Comparison of ENCODE assay signal across 26 mouse cellular contexts in genomic region chr11:84420779-84421178, GRCm38 (mm10).
"Had no signal": no experiment of that assay in that cellular context is flagged by ENCODE, and none has a peak within 500 bp of the region (broad histone marks: within the 10 kb centered on the region; RNA-seq: fewer than 3 reads in every experiment).

No protein-coding gene starts in this region.

- H3K4me2 ChIP-seq: embryonic facial prominence, embryonic 12.5 days; embryonic facial prominence, embryonic 13.5 days; embryonic facial prominence, embryonic 15.5 days; forebrain, embryonic 12.5 days; forebrain, embryonic 13.5 days; forebrain, embryonic 15.5 days had no signal

- DNase-seq: cerebellum, adult 9-11 months; cerebellum, postnatal 10 days; cerebellum, postnatal 14 days; cerebellum, postnatal 25 days; cerebellum, postnatal 36 days; embryo, embryonic 11 days; forebrain, postnatal 0 days; gastrocnemius, adult 2 months; gastrocnemius, postnatal 10 days; gastrocnemius, postnatal 14 days; gastrocnemius, postnatal 25 days; gastrocnemius, postnatal 36 days; heart, adult 11 months; heart, adult 18-20 months; heart, adult 2 months had no signal

- H3K9ac ChIP-seq: embryonic facial prominence, embryonic 12.5 days; embryonic facial prominence, embryonic 13.5 days; embryonic facial prominence, embryonic 15.5 days; forebrain, embryonic 12.5 days; forebrain, embryonic 13.5 days; forebrain, embryonic 15.5 days; forebrain, postnatal 0 days had no signal

- H3K36me3 ChIP-seq: embryonic facial prominence, embryonic 10.5 days; embryonic facial prominence, embryonic 12.5 days; embryonic facial prominence, embryonic 15.5 days; forebrain, embryonic 12.5 days; forebrain, embryonic 15.5 days had no signal

- H3K27me3 ChIP-seq: embryonic facial prominence, embryonic 12.5 days; embryonic facial prominence, embryonic 13.5 days; embryonic facial prominence, embryonic 15.5 days; forebrain, embryonic 13.5 days; forebrain, embryonic 15.5 days had no signal

- H3K4me1 ChIP-seq: forebrain, embryonic 15.5 days had no signal

- ATAC-seq: forebrain, embryonic 13.5 days; forebrain, embryonic 14.5 days; forebrain, embryonic 15.5 days; forebrain, embryonic 16.5 days; forebrain, postnatal 0 days had no signal

- H3K9me3 ChIP-seq: embryonic facial prominence, embryonic 10.5 days; embryonic facial prominence, embryonic 12.5 days; embryonic facial prominence, embryonic 13.5 days; embryonic facial prominence, embryonic 15.5 days; forebrain, embryonic 10.5 days; forebrain, embryonic 12.5 days; forebrain, embryonic 13.5 days; forebrain, embryonic 15.5 days had no signal

- H3K4me3 ChIP-seq: embryonic facial prominence, embryonic 10.5 days; embryonic facial prominence, embryonic 12.5 days; embryonic facial prominence, embryonic 13.5 days; embryonic facial prominence, embryonic 15.5 days; erythroblast, embryonic 14.5 days; forebrain, embryonic 10.5 days; forebrain, embryonic 12.5 days; forebrain, embryonic 13.5 days; forebrain, embryonic 15.5 days; gastrocnemius, adult 2 months; heart, adult 2 months had no signal

- H3K27ac ChIP-seq: embryonic facial prominence, embryonic 10.5 days; embryonic facial prominence, embryonic 12.5 days; embryonic facial prominence, embryonic 13.5 days; embryonic facial prominence, embryonic 15.5 days; forebrain, embryonic 10.5 days; forebrain, embryonic 12.5 days; forebrain, embryonic 13.5 days; forebrain, embryonic 15.5 days; gastrocnemius, adult 2 months; heart, adult 2 months had no signal
